Mouse (Mus musculus) brain, embryonic 14.5 days (tissue): ENCODE data around the gene Stradb.

Experiments
- CTCF ChIP-seq: fragments of 200-500 bp; IDR thresholded peaks from 2 replicates; pipeline ENCODE4 v1.5.1; 2012; ENCODE audit warnings: inconsistent platforms, mild to moderate bottlenecking, moderate library complexity, borderline replicate concordance; ENCODE audit not compliant: insufficient read depth, insufficient read length; ENCODE audit errors: extremely low read depth
- POLR2A ChIP-seq: fragments of 200-500 bp; IDR thresholded peaks from 2 replicates; pipeline ENCODE4 v1.6.1; 2012; ENCODE audit warnings: mild to moderate bottlenecking, inconsistent platforms, borderline replicate concordance; ENCODE audit not compliant: poor library complexity, insufficient read depth, insufficient read length, severe bottlenecking; ENCODE audit errors: extremely low read depth

- TF ChIP-seq POLR2A (no peak), CTCF (no peak)
Measured at GRCm38 (mm10) chr1:58993723-58994122, 20.4 kb downstream of the Stradb start.
